Mouse (Mus musculus): ENCODE measurements around the gene Syce1l.

GRCm38 (mm10) chr8:113635592-113636279, 7.3 kb upstream of the Syce1l start:
- TF ChIP-seq CTCF (IDR thresholded peaks at IDR 0.05; ENCODE audit: low read depth): no peak
- TF ChIP-seq EP300 (IDR thresholded peaks at IDR 0.05; ENCODE audit: low read depth): no peak

Measured in liver, embryonic 14.5 days (tissue).